Mouse (Mus musculus): ENCODE results near the gene Igfbp7. TPM values are rescaled to one million over a fixed set of nuclear protein-coding genes. Genes with fewer than 3 reads are reported as not detected.

The Igfbp7 gene
- polyA plus RNA-seq, 1 experiment from 2014 or later: 68.1 TPM

DNA sequence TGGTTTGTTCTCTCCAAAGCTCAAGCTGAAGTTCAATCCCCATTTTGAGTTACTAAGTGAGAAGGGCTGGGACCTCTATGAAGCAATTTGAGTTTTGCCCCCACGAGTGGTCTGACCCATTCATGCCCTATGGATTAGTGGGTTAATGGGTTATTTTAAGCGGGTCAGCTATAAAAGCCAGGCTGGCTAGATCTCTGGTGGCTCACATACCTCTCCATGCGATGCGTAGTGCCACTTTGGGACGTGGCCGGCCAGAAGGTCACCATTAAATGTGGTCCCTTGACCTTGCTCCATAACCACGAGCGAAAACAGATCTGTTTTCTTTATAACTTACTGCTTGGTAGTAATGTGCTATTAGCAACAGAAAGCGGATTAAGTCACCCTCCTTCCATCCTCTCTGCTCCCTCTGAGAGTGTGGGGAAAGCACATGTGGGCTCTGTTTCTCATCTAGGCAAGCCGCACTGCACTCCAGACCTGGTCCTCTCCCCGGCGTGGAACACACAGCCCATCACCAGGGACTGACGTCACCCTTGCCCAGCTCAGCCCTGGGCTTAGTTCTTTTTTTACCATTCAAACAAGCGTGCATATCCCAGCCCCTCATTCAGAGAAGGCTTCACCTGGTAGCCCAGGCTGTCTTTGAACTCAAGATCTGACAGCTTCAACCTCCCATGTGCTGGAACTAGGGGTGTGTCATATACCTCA is 28.3 kb downstream of the Igfbp7 start:
- DNase-seq (ENCODE audit: low spot score): no peak
- Histone ChIP-seq H3K4me3 (ENCODE audit: low read depth, low read length) (no peak overlapping the region), H3K9me3 (replicated peaks; ENCODE audit: control insufficient read depth, low read length) (no peaks in the 10 kb centered on the region), H3K9ac (ENCODE audit: low read length) (no peak overlapping the region), H3K27ac (ENCODE audit: low read depth, low read length) (no peak overlapping the region), H3K4me2 (ENCODE audit: low read length) (no peak overlapping the region), H3K27me3 (replicated peaks; ENCODE audit: control insufficient read depth, insufficient read depth, low read length) (no peaks in the 10 kb centered on the region), H3K4me1 (ENCODE audit: control insufficient read depth, insufficient read depth, low read length) (no peaks in the 10 kb centered on the region), H3K36me3 (ENCODE audit: control insufficient read depth, insufficient read depth, low read length) (no peaks in the 10 kb centered on the region)
- 82% methylated on average over 14 of the region's 14 CpGs for WGBS
- ATAC-seq: no peak

DNA sequence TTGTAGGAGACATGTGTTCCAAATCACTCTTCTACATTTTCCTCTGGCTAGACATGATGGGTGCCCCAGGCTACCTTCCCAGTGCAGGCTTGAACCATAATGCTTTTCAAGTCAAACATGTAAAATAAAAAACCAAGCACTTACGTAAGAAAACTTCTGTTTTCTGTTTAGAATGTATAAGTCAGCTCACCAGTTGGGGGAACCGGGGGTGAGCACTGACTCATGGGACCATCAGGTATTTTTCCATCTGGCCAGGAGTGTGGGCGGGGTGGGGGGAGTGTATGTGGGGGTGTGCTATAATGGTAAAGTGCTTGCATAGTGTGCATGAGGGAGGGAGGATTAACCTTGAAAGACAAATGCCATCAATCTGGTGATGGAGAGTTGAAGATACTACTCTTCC is 29.8 kb downstream of the Igfbp7 start:
- ATAC-seq: no peak

DNA sequence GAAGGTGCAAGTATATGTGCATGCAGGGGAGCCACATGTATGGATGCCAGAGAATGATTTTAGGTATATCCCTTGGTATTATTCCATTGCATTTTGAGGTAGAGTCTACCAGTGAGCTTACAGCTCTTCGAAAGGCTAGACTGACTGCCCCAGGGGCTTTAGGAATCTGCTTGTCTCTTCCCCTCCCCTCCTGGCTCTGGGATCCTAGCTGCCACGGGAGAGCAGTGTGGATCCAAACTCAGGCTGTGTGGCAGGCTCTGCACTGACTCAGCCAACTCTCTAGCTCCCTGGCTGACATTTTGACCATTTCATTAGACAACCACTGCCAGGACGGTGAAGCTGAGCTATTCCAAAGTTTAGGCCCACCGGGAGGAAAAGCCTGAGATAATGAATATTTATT is 32.3 kb downstream of the Igfbp7 start:
- H3K9me3 ChIP-seq (replicated peaks; ENCODE audit: control insufficient read depth, low read length): no peaks in the 10 kb centered on the region
- no peak for ATAC-seq
- DNase-seq (ENCODE audit: low spot score): no peak
- H3K27ac ChIP-seq (ENCODE audit: low read depth, low read length): no peak overlapping the region
- no peaks in the 10 kb centered on the region for H3K4me1 ChIP-seq (ENCODE audit: control insufficient read depth, insufficient read depth, low read length)
- no peak overlapping the region for H3K9ac ChIP-seq (ENCODE audit: low read length)
- no peaks in the 10 kb centered on the region for H3K36me3 ChIP-seq (ENCODE audit: control insufficient read depth, insufficient read depth, low read length)
- 70% methylated on average over 4 of the region's 4 CpGs for WGBS
- no peak overlapping the region for H3K4me3 ChIP-seq (ENCODE audit: low read depth, low read length)
- no peak overlapping the region for H3K4me2 ChIP-seq (ENCODE audit: low read length)
- no peaks in the 10 kb centered on the region for H3K27me3 ChIP-seq (replicated peaks; ENCODE audit: control insufficient read depth, insufficient read depth, low read length)

More for the DNA sequence above, 29.8 kb downstream of the Igfbp7 start:
- Histone ChIP-seq H3K4me2 (ENCODE audit: low read length) (no peak overlapping the region), H3K36me3 (ENCODE audit: control insufficient read depth, insufficient read depth, low read length) (no peaks in the 10 kb centered on the region), H3K27me3 (replicated peaks; ENCODE audit: control insufficient read depth, insufficient read depth, low read length) (no peaks in the 10 kb centered on the region), H3K4me3 (ENCODE audit: low read depth, low read length) (no peak overlapping the region), H3K9ac (ENCODE audit: low read length) (no peak overlapping the region), H3K9me3 (replicated peaks; ENCODE audit: control insufficient read depth, low read length) (no peaks in the 10 kb centered on the region), H3K4me1 (ENCODE audit: control insufficient read depth, insufficient read depth, low read length) (no peaks in the 10 kb centered on the region), H3K27ac (ENCODE audit: low read depth, low read length) (no peak overlapping the region)
- WGBS: 87% methylated on average over 3 of the region's 3 CpGs
- DNase-seq (ENCODE audit: low spot score): no peak

DNA sequence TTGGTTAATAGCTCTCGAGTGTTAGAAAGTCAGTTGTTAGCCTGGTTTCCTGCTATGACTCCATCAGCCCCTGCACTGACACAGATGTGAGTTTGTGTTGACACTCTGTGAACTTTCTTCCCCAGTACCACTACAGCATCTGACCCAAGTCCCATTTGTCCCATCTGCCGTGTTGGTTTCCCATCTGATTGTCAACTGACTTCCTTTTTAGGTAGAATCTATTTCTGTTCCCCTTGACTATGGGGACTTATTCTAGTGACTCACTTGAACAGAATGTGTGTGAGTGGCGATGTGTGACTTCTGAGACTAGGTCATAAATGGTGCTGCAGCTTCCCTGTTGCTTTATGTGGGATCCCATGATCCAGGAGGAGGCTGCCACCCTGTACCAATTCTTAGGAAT is 32.9 kb downstream of the Igfbp7 start:
- Histone ChIP-seq H3K4me2 (ENCODE audit: low read length) (no peak overlapping the region), H3K9ac (ENCODE audit: low read length) (no peak overlapping the region), H3K36me3 (ENCODE audit: control insufficient read depth, insufficient read depth, low read length) (no peaks in the 10 kb centered on the region), H3K27me3 (replicated peaks; ENCODE audit: control insufficient read depth, insufficient read depth, low read length) (no peaks in the 10 kb centered on the region), H3K9me3 (replicated peaks; ENCODE audit: control insufficient read depth, low read length) (no peaks in the 10 kb centered on the region), H3K4me3 (ENCODE audit: low read depth, low read length) (no peak overlapping the region), H3K4me1 (ENCODE audit: control insufficient read depth, insufficient read depth, low read length) (no peaks in the 10 kb centered on the region), H3K27ac (ENCODE audit: low read depth, low read length) (no peak overlapping the region)
- ATAC-seq (no peak), DNase-seq (ENCODE audit: low spot score) (no peak)
- WGBS: 86% methylated on average over 3 of the region's 3 CpGs

DNA sequence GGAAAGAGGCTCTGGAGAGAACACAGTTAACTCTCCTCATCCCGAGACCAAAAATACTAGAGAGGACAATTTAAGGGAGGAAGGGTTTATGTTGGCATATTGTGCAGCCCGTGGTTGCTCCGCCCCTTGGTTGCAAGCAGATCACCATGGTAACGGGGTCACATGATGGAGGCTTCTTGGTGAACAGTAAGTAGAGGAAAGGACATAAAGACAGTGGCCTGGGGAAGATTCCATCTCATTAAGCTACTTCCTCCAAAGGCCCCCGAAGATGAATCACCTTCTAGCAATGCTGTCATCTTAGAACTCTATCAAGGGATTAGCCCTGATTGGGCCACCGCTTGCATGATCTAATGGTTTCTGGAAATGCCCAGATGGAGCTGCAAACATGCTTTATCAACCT is 35.1 kb downstream of the Igfbp7 start:
- ATAC-seq (no peak), DNase-seq (ENCODE audit: low spot score) (no peak)
- Histone ChIP-seq H3K9me3 (replicated peaks; ENCODE audit: control insufficient read depth, low read length) (no peaks in the 10 kb centered on the region), H3K4me3 (ENCODE audit: low read depth, low read length) (no peak overlapping the region), H3K4me1 (ENCODE audit: control insufficient read depth, insufficient read depth, low read length) (no peaks in the 10 kb centered on the region), H3K9ac (ENCODE audit: low read length) (no peak overlapping the region), H3K36me3 (ENCODE audit: control insufficient read depth, insufficient read depth, low read length) (no peaks in the 10 kb centered on the region), H3K27me3 (replicated peaks; ENCODE audit: control insufficient read depth, insufficient read depth, low read length) (no peaks in the 10 kb centered on the region), H3K4me2 (ENCODE audit: low read length) (no peak overlapping the region), H3K27ac (ENCODE audit: low read depth, low read length) (no peak overlapping the region)
- WGBS: 66% methylated on average over 6 of the region's 6 CpGs

DNA sequence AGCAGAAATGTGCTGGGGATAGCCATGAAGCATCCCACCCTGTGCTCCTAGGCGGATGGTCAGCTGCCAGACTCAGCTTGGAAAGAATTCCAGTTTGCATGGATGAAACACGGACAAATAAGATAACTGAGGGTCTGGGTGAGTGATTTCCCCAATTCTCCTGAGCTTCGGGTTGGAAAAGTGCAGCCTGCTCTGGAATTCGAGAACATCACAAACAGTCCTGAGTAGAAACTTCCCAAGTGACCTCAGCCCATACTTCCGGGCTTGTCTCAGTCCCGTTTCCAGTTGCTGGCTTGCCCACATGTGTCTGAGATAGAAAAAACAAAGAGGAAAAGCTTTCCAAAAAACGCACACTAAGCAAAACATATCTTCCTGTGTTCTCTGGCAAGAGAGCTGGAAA is 35.6 kb downstream of the Igfbp7 start:
- Histone ChIP-seq H3K4me2 (ENCODE audit: low read length) (no peak overlapping the region), H3K27ac (ENCODE audit: low read depth, low read length) (no peak overlapping the region), H3K4me1 (ENCODE audit: control insufficient read depth, insufficient read depth, low read length) (no peaks in the 10 kb centered on the region), H3K9ac (ENCODE audit: low read length) (no peak overlapping the region), H3K4me3 (ENCODE audit: low read depth, low read length) (no peak overlapping the region), H3K27me3 (replicated peaks; ENCODE audit: control insufficient read depth, insufficient read depth, low read length) (no peaks in the 10 kb centered on the region), H3K36me3 (ENCODE audit: control insufficient read depth, insufficient read depth, low read length) (no peaks in the 10 kb centered on the region), H3K9me3 (replicated peaks; ENCODE audit: control insufficient read depth, low read length) (no peaks in the 10 kb centered on the region)
- DNase-seq (ENCODE audit: low spot score) (no peak), ATAC-seq (no peak)
- 92% methylated on average over 7 of the region's 7 CpGs for WGBS

DNA sequence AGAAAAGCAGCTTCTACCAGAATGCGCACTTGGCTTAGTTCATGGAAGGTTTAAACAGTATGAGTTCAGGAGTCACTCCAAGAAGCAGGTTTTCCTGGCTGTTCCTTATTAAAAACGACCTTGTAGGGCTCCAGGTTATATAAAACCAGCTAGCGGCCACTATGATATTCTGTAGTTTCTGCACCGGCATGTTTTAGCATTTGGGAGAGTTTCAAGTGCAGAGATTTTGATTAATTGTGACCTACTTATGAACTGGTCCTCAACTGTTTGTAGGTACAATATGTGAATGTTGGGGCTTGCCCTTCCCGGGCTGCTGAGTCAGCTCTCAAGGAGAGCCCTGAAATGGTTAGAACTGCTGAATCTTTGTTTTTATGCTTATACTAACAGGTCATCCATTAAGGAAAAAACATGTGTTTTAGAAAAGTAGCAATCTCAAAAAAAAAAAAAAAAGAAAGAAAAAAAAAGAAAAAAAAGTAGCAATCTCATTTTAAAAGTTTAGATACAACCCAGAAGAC is 37.4 kb downstream of the Igfbp7 start:
- H3K27me3 ChIP-seq (replicated peaks; ENCODE audit: control insufficient read depth, insufficient read depth, low read length): no peaks in the 10 kb centered on the region
- H3K36me3 ChIP-seq (ENCODE audit: control insufficient read depth, insufficient read depth, low read length): no peaks in the 10 kb centered on the region
- no peaks in the 10 kb centered on the region for H3K4me1 ChIP-seq (ENCODE audit: control insufficient read depth, insufficient read depth, low read length)
- H3K9me3 ChIP-seq (replicated peaks; ENCODE audit: control insufficient read depth, low read length): no peaks in the 10 kb centered on the region
- H3K9ac ChIP-seq (ENCODE audit: low read length): no peak overlapping the region
- no peak overlapping the region for H3K4me3 ChIP-seq (ENCODE audit: low read depth, low read length)
- no peak overlapping the region for H3K4me2 ChIP-seq (ENCODE audit: low read length)
- 88% methylated on average over 5 of the region's 5 CpGs for WGBS
- no peak overlapping the region for H3K27ac ChIP-seq (ENCODE audit: low read depth, low read length)
- DNase-seq (ENCODE audit: low spot score) (no peak), ATAC-seq (no peak)

DNA sequence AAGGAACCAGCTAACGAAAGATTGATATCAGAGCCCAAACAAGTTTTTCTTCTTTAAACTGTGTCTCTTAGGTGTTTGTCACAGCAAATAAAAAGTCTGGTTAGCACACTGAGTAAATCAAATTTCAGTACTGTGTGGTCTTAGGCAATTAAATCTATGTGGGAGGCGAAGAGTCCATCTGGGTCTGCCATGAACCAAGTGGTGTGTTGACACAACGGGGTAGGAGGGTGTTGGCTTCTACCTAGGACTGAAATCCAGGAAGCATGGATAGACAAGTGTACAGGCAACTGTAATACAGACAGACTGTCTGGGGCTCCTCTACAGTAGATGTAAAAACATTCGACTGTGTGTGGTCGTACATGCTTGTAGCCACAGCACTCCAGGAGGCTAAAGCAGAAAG is 38.4 kb downstream of the Igfbp7 start:
- WGBS: 89% methylated on average over 5 of the region's 5 CpGs

DNA sequence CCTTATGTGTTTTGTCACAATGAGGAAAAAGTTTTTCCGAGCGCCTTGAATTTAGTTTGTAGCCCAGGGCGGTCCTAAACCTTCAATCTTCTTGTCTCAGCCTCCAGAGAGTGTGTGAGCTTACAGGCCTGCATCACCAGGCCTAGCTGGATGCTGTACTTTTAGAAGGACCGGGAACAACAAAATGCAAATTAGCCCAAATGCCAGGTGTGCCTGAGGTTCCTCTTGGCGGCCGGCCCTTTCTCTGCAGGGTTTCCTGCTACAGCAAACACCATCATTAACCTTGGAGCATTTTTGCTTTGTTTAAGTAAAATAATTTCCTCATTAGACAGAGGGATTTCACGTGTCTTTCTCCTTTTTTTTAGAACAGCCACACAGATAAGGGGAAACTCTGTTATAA is 39.6 kb downstream of the Igfbp7 start:
- Histone ChIP-seq H3K9ac (ENCODE audit: low read length) (no peak overlapping the region), H3K27me3 (replicated peaks; ENCODE audit: control insufficient read depth, insufficient read depth, low read length) (no peaks in the 10 kb centered on the region), H3K27ac (ENCODE audit: low read depth, low read length) (no peak overlapping the region), H3K9me3 (replicated peaks; ENCODE audit: control insufficient read depth, low read length) (no peaks in the 10 kb centered on the region), H3K4me3 (ENCODE audit: low read depth, low read length) (no peak overlapping the region), H3K4me1 (ENCODE audit: control insufficient read depth, insufficient read depth, low read length) (no peaks in the 10 kb centered on the region), H3K36me3 (ENCODE audit: control insufficient read depth, insufficient read depth, low read length) (no peaks in the 10 kb centered on the region), H3K4me2 (ENCODE audit: low read length) (no peak overlapping the region)
- peak; percentile 19 for DNase-seq (ENCODE audit: low spot score)
- WGBS: 23% methylated on average over 7 of the region's 7 CpGs
- ATAC-seq: no peak

More for the DNA sequence above, 38.4 kb downstream of the Igfbp7 start:
- DNase-seq (ENCODE audit: low spot score) (no peak), ATAC-seq (no peak)
- Histone ChIP-seq H3K27me3 (replicated peaks; ENCODE audit: control insufficient read depth, insufficient read depth, low read length) (no peaks in the 10 kb centered on the region), H3K4me2 (ENCODE audit: low read length) (no peak overlapping the region), H3K36me3 (ENCODE audit: control insufficient read depth, insufficient read depth, low read length) (no peaks in the 10 kb centered on the region), H3K27ac (ENCODE audit: low read depth, low read length) (no peak overlapping the region), H3K4me3 (ENCODE audit: low read depth, low read length) (no peak overlapping the region), H3K9me3 (replicated peaks; ENCODE audit: control insufficient read depth, low read length) (no peaks in the 10 kb centered on the region), H3K4me1 (ENCODE audit: control insufficient read depth, insufficient read depth, low read length) (no peaks in the 10 kb centered on the region), H3K9ac (ENCODE audit: low read length) (no peak overlapping the region)
